Mouse (Mus musculus) hindbrain, embryonic 13.5 days (tissue): ENCODE measurements around the gene Cnep1r1. TPM values are rescaled to one million over a fixed set of nuclear protein-coding genes. Genes with fewer than 3 reads are reported as not detected.

ENCODE experiments used
- ATAC-seq: fragments of 200-750 bp; cut with Nextera tagmentation; 2 replicates; pipeline ENCODE4 v1.8.0; 2017; ENCODE audit warnings: moderate TSS enrichment; ENCODE audit not compliant: low FRiP score
- H3K27ac ChIP-seq: fragments of 300-500 bp; sonication (generic); 2 replicates; pipeline ENCODE4 v1.5.1; 2015; ENCODE audit warnings: inconsistent platforms, mild to moderate bottlenecking, moderate library complexity
- H3K27me3 ChIP-seq: fragments of 300-500 bp; sonication (generic); 2 replicates; pipeline ENCODE4 v1.6.1; 2015; ENCODE audit warnings: mild to moderate bottlenecking, inconsistent platforms
- H3K36me3 ChIP-seq: fragments of 300-500 bp; sonication (generic); 2 replicates; pipeline ENCODE4 v1.6.1; 2015; ENCODE audit warnings: mild to moderate bottlenecking, inconsistent platforms
- H3K4me1 ChIP-seq: fragments of 300-500 bp; sonication (generic); replicated peaks from 2 replicates; pipeline ENCODE4 v1.6.1; 2015; ENCODE audit warnings: inconsistent platforms
- H3K4me2 ChIP-seq: fragments of 300-500 bp; sonication (generic); 2 replicates; pipeline ENCODE4 v1.6.1; 2015; ENCODE audit warnings: inconsistent platforms, mild to moderate bottlenecking, moderate library complexity
- H3K4me3 ChIP-seq: fragments of 300-500 bp; sonication (generic); 2 replicates; pipeline ENCODE4 v1.5.1; 2015; ENCODE audit warnings: mild to moderate bottlenecking, inconsistent platforms
- H3K9ac ChIP-seq: fragments of 300-500 bp; sonication (generic); 2 replicates; pipeline ENCODE4 v1.6.1; 2015; ENCODE audit warnings: mild to moderate bottlenecking, inconsistent platforms
- H3K9me3 ChIP-seq: fragments of 300-500 bp; sonication (generic); 2 replicates; pipeline ENCODE4 v1.6.1; 2016; ENCODE audit warnings: inconsistent platforms
- WGBS: fragments of 180-500 bp; shearing (Covaris S2); methylation state at CpG from one replicate; pipeline ENCODE4 v1.1.7; 2015; 5-methylcytosine and 5-hydroxymethylcytosine counted together
- polyA plus RNA-seq: library from polyadenylated mRNA; unstranded; fragments of >200 nt; fragmentation: Nextera tagmentation; extraction: Ambion mirVana; gene quantifications from 2 replicates; pipeline ENCODE4 v1.2.1, GENCODE M21; 2015

Cnep1r1 gene
- 43.5 and 44.4 TPM in 2 replicates for polyA plus RNA-seq

- 1% methylated on average over 48 of the region's 49 CpGs for WGBS
- no peaks in the 10 kb centered on the region for H3K9me3 ChIP-seq
- peaks cover 12% of the 10 kb centered on the region for H3K4me1 ChIP-seq
- H3K27ac ChIP-seq: peak within 1 kb of the TSS; percentile 78
- H3K4me2 ChIP-seq: peak within 1 kb of the TSS; percentile 77
- peak; percentile 100 for ATAC-seq
- peak within 1 kb of the TSS; percentile 93 for H3K9ac ChIP-seq
- peaks cover 25% of the 10 kb centered on the region for H3K36me3 ChIP-seq
- H3K27me3 ChIP-seq: no peaks in the 10 kb centered on the region
- peak within 1 kb of the TSS; percentile 92 for H3K4me3 ChIP-seq
Observed at GRCm38 (mm10) chr8:88118456-88119036, at the start of gene Cnep1r1. Cnep1r1 (plus strand) TSS chr8:88118769.

GRCm38 (mm10) chr8:88082183-88082582 lies 36.4 kb upstream of the Cnep1r1 start:
- no peak for ATAC-seq
- H3K4me1 ChIP-seq: no peaks in the 10 kb centered on the region
- no peaks in the 10 kb centered on the region for H3K27me3 ChIP-seq
- H3K9ac ChIP-seq: no peak overlapping the region
- H3K27ac ChIP-seq: no peak overlapping the region
- no peaks in the 10 kb centered on the region for H3K9me3 ChIP-seq
- H3K4me3 ChIP-seq: no peak overlapping the region
- H3K4me2 ChIP-seq: no peak overlapping the region
- no peaks in the 10 kb centered on the region for H3K36me3 ChIP-seq
- 86% methylated on average over 5 of the region's 5 CpGs for WGBS

GRCm38 (mm10) chr8:88088006-88088405 lies 30.6 kb upstream of the Cnep1r1 start:
- ATAC-seq: no peak
- Histone ChIP-seq H3K9ac (no peak overlapping the region), H3K4me1 (no peaks in the 10 kb centered on the region), H3K4me3 (no peak overlapping the region), H3K4me2 (no peak overlapping the region), H3K27me3 (no peaks in the 10 kb centered on the region), H3K36me3 (no peaks in the 10 kb centered on the region), H3K27ac (no peak overlapping the region), H3K9me3 (no peaks in the 10 kb centered on the region)

- Histone ChIP-seq H3K9me3 (no peaks in the 10 kb centered on the region), H3K27me3 (no peaks in the 10 kb centered on the region), H3K4me2 (no peak overlapping the region), H3K4me3 (no peak overlapping the region), H3K9ac (no peak overlapping the region), H3K27ac (no peak overlapping the region), H3K36me3 (no peaks in the 10 kb centered on the region), H3K4me1 (no peaks in the 10 kb centered on the region)
- 92% methylated on average over 2 of the region's 2 CpGs for WGBS
- no peak for ATAC-seq
Observed at GRCm38 (mm10) chr8:88091661-88092060, 26.9 kb upstream of the Cnep1r1 start.

- H3K27ac ChIP-seq: no peak overlapping the region
- no peaks in the 10 kb centered on the region for H3K36me3 ChIP-seq
- no peaks in the 10 kb centered on the region for H3K27me3 ChIP-seq
- no peaks in the 10 kb centered on the region for H3K9me3 ChIP-seq
- ATAC-seq: no peak
- no peaks in the 10 kb centered on the region for H3K4me1 ChIP-seq
- no peak overlapping the region for H3K4me3 ChIP-seq
- no peak overlapping the region for H3K4me2 ChIP-seq
- 72% methylated on average over 4 of the region's 4 CpGs for whole genome bisulfite sequencing
- no peak overlapping the region for H3K9ac ChIP-seq
Observed at GRCm38 (mm10) chr8:88093367-88093766, 25.2 kb upstream of the Cnep1r1 start.

GRCm38 (mm10) chr8:88098856-88099255 lies 19.7 kb upstream of the Cnep1r1 start:
- Histone ChIP-seq H3K36me3 (no peaks in the 10 kb centered on the region), H3K4me3 (no peak overlapping the region), H3K4me2 (no peak overlapping the region), H3K9ac (no peak overlapping the region), H3K9me3 (no peaks in the 10 kb centered on the region), H3K4me1 (no peaks in the 10 kb centered on the region), H3K27me3 (no peaks in the 10 kb centered on the region), H3K27ac (no peak overlapping the region)
- WGBS: 89% methylated on average over 4 of the region's 4 CpGs
- no peak for ATAC-seq

GRCm38 (mm10) chr8:88099526-88099925 lies 19.0 kb upstream of the Cnep1r1 start:
- no peak for ATAC-seq
- Histone ChIP-seq H3K9ac (no peak overlapping the region), H3K4me1 (no peaks in the 10 kb centered on the region), H3K4me3 (no peak overlapping the region), H3K36me3 (no peaks in the 10 kb centered on the region), H3K27me3 (no peaks in the 10 kb centered on the region), H3K9me3 (no peaks in the 10 kb centered on the region), H3K4me2 (no peak overlapping the region), H3K27ac (no peak overlapping the region)
- 0% methylated on average over 1 of the region's 1 CpGs for WGBS

- Histone ChIP-seq H3K9me3 (no peaks in the 10 kb centered on the region), H3K4me1 (no peaks in the 10 kb centered on the region), H3K9ac (no peak overlapping the region), H3K4me2 (no peak overlapping the region), H3K27me3 (no peaks in the 10 kb centered on the region), H3K27ac (no peak overlapping the region), H3K4me3 (no peak overlapping the region), H3K36me3 (no peaks in the 10 kb centered on the region)
- ATAC-seq: no peak
- 94% methylated on average over 4 of the region's 4 CpGs for WGBS
Observed at GRCm38 (mm10) chr8:88109241-88109640, 9.3 kb upstream of the Cnep1r1 start.

GRCm38 (mm10) chr8:88119076-88119475 lies 507 bp downstream of the Cnep1r1 start:
- WGBS: 2% methylated on average over 11 of the region's 11 CpGs
- 0 out of 2 replicates have a peak, but pooled peaks have one; percentile 49 for ATAC-seq
- peak overlapping the region; percentile 78 for H3K27ac ChIP-seq

GRCm38 (mm10) chr8:88124850-88125249 lies 6.3 kb downstream of the Cnep1r1 start:
- Histone ChIP-seq H3K4me1 (peaks cover 4% of the 10 kb centered on the region), H3K9me3 (no peaks in the 10 kb centered on the region), H3K4me2 (no peak overlapping the region), H3K4me3 (no peak overlapping the region), H3K27ac (no peak overlapping the region), H3K27me3 (no peaks in the 10 kb centered on the region), H3K9ac (no peak overlapping the region), H3K36me3 (peaks cover 70% of the 10 kb centered on the region)
- 95% methylated on average over 2 of the region's 2 CpGs for WGBS
- ATAC-seq: no peak

More at GRCm38 (mm10) chr8:88119076-88119475, 507 bp downstream of the Cnep1r1 start:
- Histone ChIP-seq H3K4me1 (peaks cover 12% of the 10 kb centered on the region), H3K4me2 (peak overlapping the region; percentile 77), H3K9ac (peak overlapping the region; percentile 93), H3K27me3 (no peaks in the 10 kb centered on the region), H3K9me3 (no peaks in the 10 kb centered on the region), H3K4me3 (peak overlapping the region; percentile 92), H3K36me3 (peaks cover 26% of the 10 kb centered on the region)

GRCm38 (mm10) chr8:88129397-88129796 lies 10.8 kb downstream of the Cnep1r1 start:
- H3K36me3 ChIP-seq: peaks cover 76% of the 10 kb centered on the region
- no peaks in the 10 kb centered on the region for H3K9me3 ChIP-seq
- no peak overlapping the region for H3K27ac ChIP-seq
- no peak overlapping the region for H3K9ac ChIP-seq
- no peaks in the 10 kb centered on the region for H3K4me1 ChIP-seq
- ATAC-seq: no peak
- no peaks in the 10 kb centered on the region for H3K27me3 ChIP-seq
- no peak overlapping the region for H3K4me2 ChIP-seq
- H3K4me3 ChIP-seq: no peak overlapping the region
- 90% methylated on average over 4 of the region's 4 CpGs for WGBS

- H3K4me2 ChIP-seq: no peak overlapping the region
- no peak for ATAC-seq
- H3K4me1 ChIP-seq: no peaks in the 10 kb centered on the region
- no peak overlapping the region for H3K9ac ChIP-seq
- 74% methylated on average over 7 of the region's 7 CpGs for WGBS
- H3K27ac ChIP-seq: no peak overlapping the region
- no peaks in the 10 kb centered on the region for H3K9me3 ChIP-seq
- no peak overlapping the region for H3K4me3 ChIP-seq
- no peaks in the 10 kb centered on the region for H3K27me3 ChIP-seq
- H3K36me3 ChIP-seq: peaks cover 74% of the 10 kb centered on the region
Observed at GRCm38 (mm10) chr8:88130754-88131317, 12.3 kb downstream of the Cnep1r1 start.
